Mouse (Mus musculus) heart, embryonic 15.5 days (tissue): Measurements from ENCODE around the gene Hepacam. TPM values are rescaled to one million over a fixed set of nuclear protein-coding genes. Genes with fewer than 3 reads are reported as not detected.

Source experiments
- ATAC-seq: fragments of 200-750 bp; cut with Nextera tagmentation; replicated peaks from 2 replicates; pipeline ENCODE4 v1.8.0; 2017; ENCODE audit warnings: low read depth, moderate TSS enrichment; ENCODE audit not compliant: insufficient number of reproducible peaks, insufficient read depth, low FRiP score
- H3K27ac ChIP-seq: fragments of 300-500 bp; sonication (generic); 2 replicates; pipeline ENCODE4 v1.5.1; 2015; ENCODE audit warnings: mild to moderate bottlenecking, inconsistent platforms
- H3K27me3 ChIP-seq: fragments of 300-500 bp; sonication (generic); 2 replicates; pipeline ENCODE4 v1.6.1; 2015; ENCODE audit warnings: inconsistent platforms
- H3K36me3 ChIP-seq: fragments of 300-500 bp; sonication (generic); 2 replicates; pipeline ENCODE4 v1.6.1; 2015; ENCODE audit warnings: mild to moderate bottlenecking, inconsistent platforms
- H3K4me1 ChIP-seq: fragments of 300-500 bp; sonication (generic); replicated peaks from 2 replicates; pipeline ENCODE4 v1.6.1; 2015; ENCODE audit warnings: inconsistent platforms
- H3K4me2 ChIP-seq: fragments of 300-500 bp; sonication (generic); 2 replicates; pipeline ENCODE4 v1.6.1; 2015; ENCODE audit warnings: inconsistent platforms, mild to moderate bottlenecking, moderate library complexity
- H3K4me3 ChIP-seq: fragments of 300-500 bp; sonication (generic); 2 replicates; pipeline ENCODE4 v1.5.1; 2015; ENCODE audit warnings: mild to moderate bottlenecking, inconsistent platforms
- H3K9ac ChIP-seq: fragments of 300-500 bp; sonication (generic); 2 replicates; pipeline ENCODE4 v1.6.1; 2015; ENCODE audit warnings: mild to moderate bottlenecking, inconsistent platforms
- H3K9me3 ChIP-seq: fragments of 300-500 bp; sonication (generic); replicated peaks from 2 replicates; pipeline ENCODE4 v1.6.1; 2016; ENCODE audit warnings: inconsistent platforms
- WGBS: fragments of 180-500 bp; shearing (Covaris S2); methylation state at CpG from one replicate; pipeline ENCODE4 v1.1.7; 2015; ENCODE audit warnings: mixed read lengths; 5-methylcytosine and 5-hydroxymethylcytosine counted together
- polyA plus RNA-seq: library from polyadenylated mRNA; unstranded; fragments of >200 nt; fragmentation: Nextera tagmentation; extraction: Ambion mirVana; gene quantifications from 2 replicates; pipeline ENCODE4 v1.2.1, GENCODE M21; 2015

Hepacam gene
- polyA plus RNA-seq, 1 experiment from 2014 or later, result 0.09 TPM

DNA sequence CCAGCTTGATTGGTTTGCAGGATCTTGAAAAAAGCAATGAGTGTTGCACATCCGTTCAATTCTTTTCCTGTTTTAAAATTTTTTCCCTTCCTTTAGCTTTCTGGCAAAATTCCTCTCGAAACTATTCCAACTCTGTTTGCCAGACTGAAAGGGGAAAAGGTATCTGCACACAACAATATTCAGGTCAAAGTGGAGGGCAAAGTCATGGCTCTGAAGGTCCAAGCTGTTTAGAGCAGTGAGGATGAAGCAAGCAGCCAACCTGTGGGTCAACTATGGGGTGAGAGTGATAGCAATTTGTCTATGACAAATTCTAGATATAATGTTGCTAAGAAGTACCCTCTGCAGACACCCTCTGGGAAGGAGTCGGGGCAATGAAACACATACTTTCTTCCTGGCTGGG is 47.5 kb downstream of the Hepacam start:
- Histone ChIP-seq H3K27me3 (no peaks in the 10 kb centered on the region), H3K9me3 (no peaks in the 10 kb centered on the region), H3K36me3 (no peaks in the 10 kb centered on the region), H3K4me3 (no peak overlapping the region), H3K4me1 (peaks cover 6% of the 10 kb centered on the region), H3K4me2 (no peak overlapping the region), H3K27ac (no peak overlapping the region), H3K9ac (no peak overlapping the region)
- ATAC-seq, result no peak
- WGBS, result 77% methylated on average over 3 of the region's 3 CpGs

DNA sequence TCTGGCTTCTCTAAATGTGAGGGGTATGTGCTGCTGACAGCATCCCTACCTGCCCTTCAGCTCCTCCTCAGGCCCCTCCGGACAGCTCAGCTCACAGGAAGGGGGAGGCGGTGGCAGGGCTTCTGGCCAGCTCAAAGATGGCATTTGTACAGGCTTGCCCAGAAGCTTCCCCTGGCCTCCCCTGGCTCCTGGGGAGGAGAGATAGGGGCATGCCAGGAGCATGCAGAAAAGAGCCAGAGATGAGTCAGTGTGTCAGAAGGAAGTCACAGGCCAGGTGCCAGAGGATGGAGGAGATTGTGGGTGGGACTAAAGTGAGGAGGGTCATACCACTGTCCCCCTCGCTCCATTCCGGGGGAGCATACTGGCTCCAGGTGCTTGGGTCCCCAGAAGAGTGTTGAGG is 51.6 kb downstream of the Hepacam start:
- 62% methylated on average over 4 of the region's 4 CpGs for WGBS

DNA sequence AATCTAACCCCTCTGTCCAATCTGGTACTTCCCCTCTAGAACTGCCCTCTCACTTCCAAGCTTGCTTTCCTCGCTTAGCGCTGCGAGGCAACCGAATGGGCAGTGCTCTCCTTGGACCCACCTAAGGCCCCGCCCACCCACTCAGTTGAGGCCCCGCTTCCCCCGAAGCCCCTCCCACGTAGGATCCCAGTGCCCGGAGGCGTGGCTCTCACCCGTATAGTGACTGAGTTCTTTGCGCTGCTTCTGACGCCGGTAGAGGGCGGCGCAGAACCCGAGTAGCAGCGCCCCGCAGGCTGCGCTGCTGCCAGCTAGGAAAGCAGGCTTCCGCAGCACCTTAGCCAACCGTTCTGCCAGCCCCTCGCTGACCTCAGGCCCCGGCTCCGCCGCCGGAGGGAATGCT is 53.5 kb downstream of the Hepacam start:
- H3K9me3 ChIP-seq, result no peaks in the 10 kb centered on the region
- peak; percentile 83 for ATAC-seq
- peak overlapping the region; percentile 68 for H3K4me2 ChIP-seq
- no peak overlapping the region for H3K27ac ChIP-seq
- no peaks in the 10 kb centered on the region for H3K36me3 ChIP-seq
- H3K4me3 ChIP-seq, result peak overlapping the region; percentile 39
- peaks cover 3% of the 10 kb centered on the region; the same call in 1 of the 2 replicates for H3K27me3 ChIP-seq
- peak overlapping the region; percentile 34 for H3K9ac ChIP-seq
- peaks cover 11% of the 10 kb centered on the region for H3K4me1 ChIP-seq
- WGBS, result under 1% methylated on average over 27 of the region's 27 CpGs

More for the DNA sequence above, 51.6 kb downstream of the Hepacam start:
- Histone ChIP-seq H3K4me1 (peaks cover 11% of the 10 kb centered on the region), H3K9ac (no peak overlapping the region), H3K36me3 (no peaks in the 10 kb centered on the region), H3K4me2 (no peak overlapping the region), H3K9me3 (no peaks in the 10 kb centered on the region), H3K27ac (no peak overlapping the region), H3K4me3 (no peak overlapping the region), H3K27me3 (peaks cover 3% of the 10 kb centered on the region; the same call in 1 of the 2 replicates)
- ATAC-seq, result no peak

DNA sequence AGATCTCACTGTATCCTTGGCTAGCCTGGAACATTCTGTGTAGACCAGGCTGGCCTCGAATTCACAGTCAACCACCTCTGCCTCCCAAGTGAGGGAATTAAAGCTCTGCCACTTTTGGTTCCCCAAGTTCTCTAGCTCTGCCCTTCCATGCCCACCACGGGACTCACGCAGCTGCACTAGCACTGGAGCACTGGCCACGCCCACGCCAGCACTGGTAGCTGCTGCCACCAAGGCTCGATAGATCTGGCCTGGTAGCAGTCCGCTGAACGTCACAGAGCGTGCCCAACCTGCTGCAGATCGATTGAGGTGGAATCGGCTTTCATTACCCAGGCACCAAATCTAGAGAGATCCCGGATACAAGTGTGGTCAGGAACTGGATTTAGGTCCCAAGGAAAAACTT is 54.1 kb downstream of the Hepacam start:
- no peak for ATAC-seq
- Histone ChIP-seq H3K4me2 (peak overlapping the region; percentile 68), H3K9ac (peak overlapping the region; percentile 34), H3K36me3 (no peaks in the 10 kb centered on the region), H3K27ac (no peak overlapping the region), H3K4me1 (peaks cover 11% of the 10 kb centered on the region), H3K27me3 (peaks cover 3% of the 10 kb centered on the region; the same call in 1 of the 2 replicates), H3K9me3 (no peaks in the 10 kb centered on the region), H3K4me3 (peak overlapping the region; percentile 39)
- 27% methylated on average over 12 of the region's 12 CpGs for WGBS

DNA sequence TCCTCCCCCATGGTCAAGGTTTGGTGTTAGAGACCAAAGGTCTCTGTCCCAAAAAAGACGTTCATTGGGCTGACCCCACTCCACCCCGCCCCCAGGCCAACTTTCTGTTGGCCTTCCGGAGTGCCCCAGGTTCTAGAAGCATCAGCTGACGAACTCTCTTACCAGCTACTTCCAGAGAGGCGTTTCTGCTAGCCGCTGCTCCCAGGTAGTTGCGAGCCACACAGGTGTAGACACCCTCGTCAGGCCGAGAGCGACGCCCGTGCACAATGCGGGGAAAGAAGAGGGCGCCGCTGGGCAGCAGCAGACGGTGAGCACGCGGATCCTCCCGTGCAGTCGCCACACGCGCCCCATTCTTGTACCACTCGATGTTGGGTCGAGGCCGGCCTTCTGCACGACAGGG is 62.2 kb downstream of the Hepacam start:
- Histone ChIP-seq H3K27ac (no peak overlapping the region), H3K9me3 (no peaks in the 10 kb centered on the region), H3K4me3 (no peak overlapping the region), H3K27me3 (peaks cover 70% of the 10 kb centered on the region), H3K4me2 (no peak overlapping the region), H3K36me3 (no peaks in the 10 kb centered on the region), H3K4me1 (peaks cover 21% of the 10 kb centered on the region), H3K9ac (no peak overlapping the region)
- ATAC-seq, result no peak
- 17% methylated on average over 26 of the region's 26 CpGs for WGBS

DNA sequence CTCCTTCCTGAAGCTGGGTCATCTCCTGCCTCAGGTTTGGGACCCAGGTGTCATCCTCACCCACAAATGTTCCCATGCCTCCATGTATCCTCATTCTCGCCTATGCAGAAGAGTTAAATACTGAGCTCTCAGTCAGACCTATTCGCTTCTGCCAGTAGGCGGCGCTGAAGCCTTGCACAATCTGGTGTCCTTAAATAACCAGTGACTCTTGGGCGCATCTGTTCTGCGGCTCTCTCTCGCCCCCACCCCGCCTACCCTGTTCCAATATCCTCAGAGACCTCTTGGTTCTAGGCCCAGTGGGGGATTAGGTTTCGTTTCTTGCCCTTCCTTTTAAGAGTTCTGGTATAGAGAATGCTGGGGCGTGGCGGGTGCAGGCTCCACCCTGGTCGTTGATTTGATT is 63.4 kb downstream of the Hepacam start:
- 3% methylated on average over 12 of the region's 12 CpGs for WGBS
- H3K9ac ChIP-seq, result no peak overlapping the region
- H3K4me3 ChIP-seq, result peak overlapping the region; percentile 17
- peaks cover 21% of the 10 kb centered on the region for H3K4me1 ChIP-seq
- peak overlapping the region; percentile 50 for H3K4me2 ChIP-seq
- peaks cover 83% of the 10 kb centered on the region for H3K27me3 ChIP-seq
- 0 out of 2 replicates have a peak, but pooled peaks have one; percentile 33 for ATAC-seq
- H3K27ac ChIP-seq, result no peak overlapping the region
- no peaks in the 10 kb centered on the region for H3K9me3 ChIP-seq
- no peaks in the 10 kb centered on the region for H3K36me3 ChIP-seq

DNA sequence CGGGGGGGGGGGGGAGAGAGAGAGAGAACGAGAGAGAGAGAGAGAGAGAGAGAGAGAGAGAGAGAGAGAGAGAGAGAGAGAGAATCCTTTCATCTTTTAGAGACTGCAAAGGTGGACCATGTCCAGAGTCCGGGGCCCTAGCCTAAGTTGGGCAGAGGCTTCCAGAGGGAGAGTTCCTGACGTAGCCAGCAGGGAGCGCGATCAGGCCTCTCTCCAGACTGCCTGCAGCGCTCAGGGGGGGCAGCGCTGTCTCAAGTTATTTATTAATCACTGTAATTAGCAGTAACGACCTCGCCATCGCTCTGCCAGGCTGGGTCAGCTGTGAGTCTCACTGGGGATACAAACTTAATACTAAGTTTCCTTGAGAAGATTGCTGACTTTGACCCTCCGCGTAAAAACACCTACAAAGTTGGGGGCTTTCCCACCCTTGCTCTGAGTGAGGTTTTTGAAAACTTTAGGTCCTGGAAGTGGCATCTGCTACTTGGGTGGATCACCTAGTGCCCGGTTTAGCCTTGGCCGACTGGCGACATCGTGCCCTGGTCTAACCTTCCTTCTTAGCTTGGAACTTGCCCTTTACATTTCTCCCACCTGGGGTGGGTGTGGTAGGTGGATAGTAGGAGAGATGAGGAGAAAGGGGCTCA is 65.0 kb downstream of the Hepacam start:
- ATAC-seq, result no peak
- Histone ChIP-seq H3K4me1 (peaks cover 21% of the 10 kb centered on the region), H3K9ac (no peak overlapping the region), H3K27me3 (peaks cover 87% of the 10 kb centered on the region), H3K4me3 (peak overlapping the region; percentile 41), H3K36me3 (no peaks in the 10 kb centered on the region), H3K27ac (no peak overlapping the region), H3K9me3 (no peaks in the 10 kb centered on the region), H3K4me2 (peak overlapping the region; percentile 65; the same call in 1 of the 2 replicates)
- WGBS, result 2% methylated on average over 16 of the region's 17 CpGs

DNA sequence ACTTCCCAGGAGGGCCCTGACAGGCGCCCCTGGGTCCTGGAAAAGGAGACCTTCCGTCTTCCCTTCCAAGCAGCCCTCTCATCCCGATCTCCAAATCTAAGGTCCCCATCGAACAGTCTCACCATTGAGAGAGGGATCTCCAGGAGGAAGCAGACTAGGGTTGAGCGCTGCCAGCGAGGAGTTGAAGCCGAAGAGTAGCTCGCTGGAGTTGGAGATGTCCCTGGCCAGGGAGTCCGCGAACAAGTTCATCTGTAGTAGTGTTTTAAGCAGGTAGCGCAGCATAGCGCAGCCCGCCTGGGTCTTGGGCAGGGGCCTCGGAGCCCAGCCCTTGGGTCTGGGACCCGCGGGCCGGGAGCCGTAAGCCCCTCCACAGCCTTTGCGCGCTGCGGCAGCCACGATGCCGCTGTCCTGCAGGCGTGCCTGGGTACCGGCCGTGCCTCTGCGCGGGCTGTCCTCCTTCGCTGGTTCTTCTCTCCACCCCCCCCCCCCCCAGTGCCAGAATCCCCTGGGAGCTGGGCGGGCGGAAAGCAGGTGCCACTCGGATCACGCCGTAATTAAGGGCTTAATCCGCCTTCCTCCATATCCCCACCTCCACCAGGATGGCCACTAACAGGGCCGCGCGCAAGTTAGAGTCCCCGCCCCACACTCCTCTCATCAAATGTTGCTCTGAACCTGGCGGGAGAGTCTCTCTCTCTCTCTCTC is 65.7 kb downstream of the Hepacam start, which contains the start of gene Robo3:
Gene Robo3 (minus strand): TSS at position 527 of the 702 bp plus-strand sequence.
- under 1% methylated on average over 40 of the region's 40 CpGs for WGBS
- Histone ChIP-seq H3K27ac (no peak within 1 kb of the TSS), H3K4me2 (peak within 1 kb of the TSS; percentile 65), H3K9ac (peak within 1 kb of the TSS; percentile 17; the same call in 1 of the 2 replicates), H3K4me3 (peak within 1 kb of the TSS; percentile 41), H3K27me3 (peaks cover 80% of the 10 kb centered on the region), H3K4me1 (peaks cover 21% of the 10 kb centered on the region), H3K36me3 (no peaks in the 10 kb centered on the region), H3K9me3 (no peaks in the 10 kb centered on the region)
- ATAC-seq, result peak; percentile 16; the same call in 1 of the 2 replicates

DNA sequence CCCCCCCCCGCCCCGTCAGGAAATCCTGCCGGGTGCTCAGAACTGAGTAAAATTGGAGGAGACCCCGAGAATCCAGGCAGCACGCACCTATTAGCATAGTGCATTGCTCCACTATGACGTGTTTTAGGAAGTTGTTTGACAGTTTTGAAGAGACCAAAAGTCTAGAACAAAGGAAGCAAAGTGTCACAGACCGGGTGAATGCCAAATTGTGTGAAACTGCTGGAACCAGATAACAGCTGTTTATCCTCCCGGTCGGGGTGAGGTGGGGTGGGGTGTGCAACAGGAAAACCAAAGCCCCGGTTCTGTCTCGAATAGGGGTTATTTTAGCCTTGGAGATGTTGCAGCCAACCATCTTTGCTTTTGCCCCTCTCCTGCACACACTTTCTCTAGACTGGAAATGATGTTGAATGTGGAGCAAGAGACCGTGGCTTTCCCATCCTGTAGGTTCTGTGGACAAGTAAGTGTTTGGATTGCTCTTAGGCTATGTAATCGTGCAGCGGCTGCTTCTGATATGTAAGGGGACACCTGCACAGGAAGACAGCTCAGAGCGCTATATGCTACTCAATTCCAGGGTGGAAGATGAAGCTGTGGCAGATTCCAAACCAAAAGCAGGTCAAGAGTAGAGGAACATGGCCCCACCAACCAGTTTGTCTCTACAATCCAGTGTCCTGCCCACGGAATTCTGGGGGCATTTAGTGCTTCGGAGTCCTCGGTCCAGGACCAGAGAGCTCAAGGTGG is 66.8 kb downstream of the Hepacam start:
- Histone ChIP-seq H3K9ac (no peak overlapping the region), H3K36me3 (no peaks in the 10 kb centered on the region), H3K9me3 (no peaks in the 10 kb centered on the region), H3K4me3 (peak overlapping the region; percentile 13; the same call in 1 of the 2 replicates), H3K4me1 (peaks cover 25% of the 10 kb centered on the region), H3K27me3 (peaks cover 70% of the 10 kb centered on the region), H3K4me2 (peak overlapping the region; percentile 65), H3K27ac (no peak overlapping the region)
- ATAC-seq, result no peak
- 2% methylated on average over 18 of the region's 18 CpGs for WGBS

DNA sequence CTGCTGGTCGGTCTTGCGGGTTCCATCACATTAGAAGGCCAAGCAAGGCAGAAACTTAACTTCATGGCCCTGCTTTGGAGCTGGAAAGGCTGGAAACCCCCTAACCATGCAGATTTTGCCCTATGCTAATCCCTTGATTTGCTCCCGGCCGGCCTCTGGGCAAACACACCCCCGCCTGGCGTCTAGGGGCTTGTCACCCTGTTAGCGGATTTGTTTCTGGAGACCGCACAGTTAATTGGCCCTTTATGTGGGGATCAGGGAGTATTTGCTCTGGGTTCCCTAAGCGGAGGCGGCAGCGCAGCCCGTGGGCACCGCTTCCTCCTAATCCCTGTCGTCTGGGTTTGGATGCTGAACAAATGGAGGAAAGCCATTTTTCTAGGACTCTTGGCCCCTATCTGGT is 67.8 kb downstream of the Hepacam start:
- H3K36me3 ChIP-seq, result no peaks in the 10 kb centered on the region
- ATAC-seq, result no peak
- H3K4me1 ChIP-seq, result peaks cover 25% of the 10 kb centered on the region
- H3K9ac ChIP-seq, result no peak overlapping the region
- no peak overlapping the region for H3K4me3 ChIP-seq
- 2% methylated on average over 14 of the region's 14 CpGs for WGBS
- H3K4me2 ChIP-seq, result no peak overlapping the region
- H3K9me3 ChIP-seq, result no peaks in the 10 kb centered on the region
- H3K27ac ChIP-seq, result no peak overlapping the region
- H3K27me3 ChIP-seq, result peaks cover 61% of the 10 kb centered on the region

DNA sequence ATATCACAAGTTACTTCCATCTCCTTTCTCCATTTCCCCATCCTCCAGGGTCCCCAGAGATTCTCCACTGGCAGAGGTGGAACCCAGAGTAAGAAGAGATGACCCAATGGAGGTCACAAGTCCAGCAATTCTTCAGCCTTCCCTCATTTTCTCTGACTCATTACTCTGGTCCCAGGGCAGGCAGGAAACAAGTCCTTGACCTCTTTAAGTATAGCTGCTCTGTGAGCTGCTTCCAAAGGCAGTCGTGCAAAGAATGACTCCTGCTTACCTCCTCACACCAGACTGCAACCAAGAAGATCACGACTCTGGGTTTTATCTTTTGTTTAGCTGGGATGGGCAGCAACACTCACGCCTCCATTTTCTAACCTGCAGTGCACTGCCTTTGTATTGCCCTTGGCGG is 68.5 kb downstream of the Hepacam start:
- Histone ChIP-seq H3K4me1 (peaks cover 25% of the 10 kb centered on the region), H3K27ac (no peak overlapping the region), H3K9ac (no peak overlapping the region), H3K4me2 (no peak overlapping the region), H3K4me3 (no peak overlapping the region), H3K9me3 (no peaks in the 10 kb centered on the region), H3K36me3 (no peaks in the 10 kb centered on the region), H3K27me3 (peaks cover 56% of the 10 kb centered on the region)
- 9% methylated on average over 4 of the region's 4 CpGs for WGBS
- ATAC-seq, result no peak
